4 mouse cellular contexts compared by ENCODE assay signal in genomic region chr11:82982409-82982808, GRCm38 (mm10). TPM values are rescaled to one million over a fixed set of nuclear protein-coding genes. Genes with fewer than 3 reads are reported as not detected.
DNase-seq lines count a peak whose midpoint lies in the region; ATAC-seq and TF ChIP-seq lines count a peak whose summit lies in the region.
"Not testable (repeated sequence)": the region's sequence is repeated elsewhere in the genome, so short reads cannot be mapped to it uniquely, and the experiment has no call there.
"Had no signal": no experiment of that assay in that cellular context is flagged by ENCODE, and none has a peak within 500 bp of the region (broad histone marks: within the 10 kb centered on the region; RNA-seq: fewer than 3 reads in every experiment).

No protein-coding gene starts in this region.

- TF ChIP-seq CTCF in Patski (IDR thresholded peaks at IDR 0.05): not testable (repeated sequence)

- POLR2A ChIA-PET in Patski (lab: Charles Lee): not testable (repeated sequence)

- peak; percentile 17 for ATAC-seq in Patski

- CTCF ChIA-PET in Patski (lab: Charles Lee): not testable (repeated sequence)

- DNase-seq in Patski (ENCODE audit: low read depth, low spot score): not testable (repeated sequence)
- DNase-seq in heart, adult 11 months: peak; percentile 90

- in situ Hi-C loops in Patski (cut with MboI; ENCODE audit: low pct_unique_long_range_greater_than_20kb): not testable (repeated sequence)

- H3K27me3 ChIP-seq in Patski: not testable (repeated sequence)

RNA-seq across cellular contexts. Expression of gene Slfn9, which starts 9.2 kb away (rescaled TPM):
- polyA plus RNA-seq in Patski (2021): 5.4 TPM
- polyA plus RNA-seq: G1E had no signal

RNA-seq across cellular contexts. Expression of gene Slfn5, which starts 31.3 kb away (rescaled TPM):
- not detected for polyA plus RNA-seq in Patski (2021)

RNA-seq across cellular contexts. Expression of gene Slfn8, which starts 38.2 kb away (rescaled TPM):
- 0.92 TPM for polyA plus RNA-seq in Patski (2021)
- polyA plus RNA-seq: C2C12, G1E had no signal
